Mouse (Mus musculus): ENCODE results near the gene Hdac1.
"Not testable (repeated sequence)": the region's sequence is repeated elsewhere in the genome, so short reads cannot be mapped to it uniquely, and the experiment has no call there.

DNA sequence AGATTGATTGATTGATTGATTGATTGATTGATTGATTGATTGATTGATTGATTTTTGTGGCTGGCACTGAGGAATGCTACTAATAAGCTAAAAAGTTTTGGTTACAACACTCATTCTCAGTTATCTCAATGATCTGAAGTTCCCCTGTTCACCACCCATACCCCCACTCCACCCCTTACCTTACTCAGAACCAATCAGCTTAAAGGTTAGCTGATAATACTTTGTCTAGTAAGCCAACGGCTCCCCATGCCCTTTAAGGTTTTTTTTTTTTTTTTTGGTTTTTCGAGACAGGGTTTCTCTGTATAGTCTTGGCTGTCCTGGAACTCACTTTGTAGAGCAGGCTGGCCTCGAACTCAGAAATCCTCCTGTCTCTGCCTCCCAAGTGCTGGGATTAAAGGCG is 5.1 kb upstream of the Hdac1 start:
- not testable (repeated sequence) for TF ChIP-seq CTCF, EP300 (IDR thresholded peaks at IDR 0.05; ENCODE audit: low read depth)
